In genomic region chr4:26101881-26102459, GRCm38 (mm10) we compare ENCODE assay signal across 26 mouse cellular contexts.
DNase-seq lines count a peak whose midpoint lies in the region; ATAC-seq lines count a peak whose summit lies in the region.
"Had no signal": no experiment of that assay in that cellular context is flagged by ENCODE, and none has a peak within 500 bp of the region (broad histone marks: within the 10 kb centered on the region; RNA-seq: fewer than 3 reads in every experiment).

No protein-coding gene starts in this region.

- no peaks in the 10 kb centered on the region for H3K27me3 ChIP-seq in midbrain, embryonic 14.5 days (ENCODE audit: control insufficient read depth, insufficient read depth, low read length)
- H3K27me3 ChIP-seq in midbrain, embryonic 13.5 days: no peaks in the 10 kb centered on the region
- H3K27me3 ChIP-seq: intestine, embryonic 15.5 days; limb, embryonic 12.5 days; liver, embryonic 15.5 days had no signal

- ATAC-seq in frontal cortex, adult (ENCODE audit: low TSS enrichment): peak; percentile 70; the same call in 1 of the 2 replicates
- no peak for ATAC-seq in midbrain, embryonic 14.5 days (ENCODE audit: low FRiP score, low TSS enrichment)
- no peak for ATAC-seq in midbrain, embryonic 13.5 days
- ATAC-seq: CD4-positive, CD25-positive, alpha-beta regulatory T cell, adult 4 months; forebrain, embryonic 14.5 days; intestine, embryonic 15.5 days had no signal

- no peak overlapping the region for H3K4me3 ChIP-seq in midbrain, embryonic 14.5 days (replicated peaks; ENCODE audit: low read depth, low read length)
- no peak overlapping the region for H3K4me3 ChIP-seq in midbrain, embryonic 13.5 days (replicated peaks)
- H3K4me3 ChIP-seq: heart, embryonic 10.5 days; intestine, embryonic 15.5 days; layer of hippocampus, adult 2 months; left cerebral cortex, adult 2 months; limb, embryonic 12.5 days; liver, embryonic 15.5 days had no signal

- no peaks in the 10 kb centered on the region for H3K36me3 ChIP-seq in midbrain, embryonic 14.5 days (ENCODE audit: control insufficient read depth, insufficient read depth, low read length)
- no peaks in the 10 kb centered on the region for H3K36me3 ChIP-seq in midbrain, embryonic 13.5 days
- H3K36me3 ChIP-seq: heart, embryonic 10.5 days; intestine, embryonic 15.5 days; limb, embryonic 12.5 days; liver, embryonic 15.5 days had no signal

- H3K4me1 ChIP-seq in midbrain, embryonic 14.5 days (ENCODE audit: control insufficient read depth, insufficient read depth, low read length): no peaks in the 10 kb centered on the region
- no peaks in the 10 kb centered on the region for H3K4me1 ChIP-seq in midbrain, embryonic 13.5 days (replicated peaks)
- H3K4me1 ChIP-seq: heart, embryonic 10.5 days; intestine, embryonic 15.5 days; limb, embryonic 12.5 days; liver, embryonic 15.5 days had no signal

- H3K9me3 ChIP-seq in midbrain, embryonic 14.5 days (ENCODE audit: control insufficient read depth, low read length): no peaks in the 10 kb centered on the region
- no peaks in the 10 kb centered on the region for H3K9me3 ChIP-seq in midbrain, embryonic 13.5 days
- H3K9me3 ChIP-seq: heart, embryonic 10.5 days; intestine, embryonic 15.5 days; limb, embryonic 12.5 days; liver, embryonic 15.5 days had no signal

- H3K4me2 ChIP-seq in midbrain, embryonic 14.5 days (ENCODE audit: low read length): no peak overlapping the region
- no peak overlapping the region for H3K4me2 ChIP-seq in midbrain, embryonic 13.5 days (replicated peaks)
- H3K4me2 ChIP-seq: intestine, embryonic 15.5 days; limb, embryonic 12.5 days; liver, embryonic 15.5 days; lung, embryonic 14.5 days had no signal

- H3K27ac ChIP-seq in midbrain, embryonic 14.5 days (replicated peaks; ENCODE audit: low read depth, low read length): no peak overlapping the region
- no peak overlapping the region for H3K27ac ChIP-seq in midbrain, embryonic 13.5 days
- H3K27ac ChIP-seq: heart, embryonic 10.5 days; intestine, embryonic 15.5 days; layer of hippocampus, adult 2 months; left cerebral cortex, adult 2 months; limb, embryonic 12.5 days; liver, embryonic 15.5 days had no signal

- no peak for DNase-seq in frontal cortex, postnatal 10 days (ENCODE audit: low spot score in 2 of 2)
- peak; percentile 26 for DNase-seq in midbrain, embryonic 14.5 days
- peak; percentile 1 for DNase-seq in forelimb bud, embryonic 11.5 days (ENCODE audit: low read depth, low spot score)
- DNase-seq in telencephalon, adult 2 months (ENCODE audit: low read depth, low spot score): peak; percentile 6
- no peak for DNase-seq in spleen, postnatal 14 days (ENCODE audit: low spot score in 2 of 2)
- DNase-seq: adrenal gland, postnatal 14 days; cerebellum, adult 18-20 months; cerebellum, postnatal 10 days; gastrocnemius, postnatal 14 days; heart, adult 11 months; heart, postnatal 36 days; kidney, adult 2 months; kidney, postnatal 36 days; lung, embryonic 14.5 days; lung, postnatal 14 days; thymus, postnatal 14 days had no signal

- 77% methylated on average over 3 of the region's 3 CpGs for WGBS in midbrain, embryonic 14.5 days
- 73% methylated on average over 3 of the region's 3 CpGs for WGBS in midbrain, embryonic 13.5 days

- H3K9ac ChIP-seq in midbrain, embryonic 14.5 days (replicated peaks; ENCODE audit: low read length): no peak overlapping the region
- H3K9ac ChIP-seq in midbrain, embryonic 13.5 days (replicated peaks): no peak overlapping the region
- H3K9ac ChIP-seq: intestine, embryonic 15.5 days; limb, embryonic 12.5 days; liver, embryonic 15.5 days; lung, embryonic 14.5 days had no signal

Comparison
In these comparisons a context has a peak if more than half of its experiments do, and no peak if none do; other contexts are left out.
1. DNase-seq: peak in midbrain, embryonic 14.5 days (single experiment), forelimb bud, embryonic 11.5 days (single experiment) and telencephalon, adult 2 months (single experiment); none in frontal cortex, postnatal 10 days (0 of 2) and spleen, postnatal 14 days (0 of 2).